Mouse (Mus musculus) E14TG2a.4 (cell line): ENCODE results near the gene Foxi3.

Experiments used
- CTCF ChIP-seq: conservative IDR thresholded peaks from 2 replicates; pipeline ENCODE4 v1.5.1; 2014; ENCODE audit warnings: low read length
- NANOG ChIP-seq: IDR thresholded peaks from 2 replicates; pipeline ENCODE4 v1.6.1; 2014; ENCODE audit warnings: borderline replicate concordance, low read length, mixed read lengths
- POU5F1 ChIP-seq: IDR thresholded peaks from 2 replicates; pipeline ENCODE4 v1.6.1; 2014; ENCODE audit warnings: low read length, borderline replicate concordance

DNA sequence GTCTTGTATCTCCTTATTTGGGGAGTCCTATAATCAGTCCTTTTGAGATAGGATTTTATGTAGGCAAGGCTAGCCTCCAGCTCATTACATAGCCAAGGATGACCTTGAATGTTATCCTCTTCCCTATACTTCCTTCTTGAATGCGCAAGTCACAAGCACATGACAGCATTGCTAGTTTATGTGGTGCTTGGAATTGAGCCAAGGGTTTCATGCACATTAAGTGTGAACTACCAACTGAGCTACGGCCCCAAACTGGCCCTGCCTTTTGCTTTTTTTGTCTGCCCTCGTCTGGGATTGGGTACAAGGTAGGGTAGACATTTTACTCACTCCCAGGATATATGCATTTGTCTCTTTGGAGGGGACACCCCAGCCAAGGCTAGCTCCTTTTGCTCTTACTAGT is 16.7 kb downstream of the Foxi3 start:
- TF ChIP-seq CTCF (no peak), NANOG (no peak), POU5F1 (no peak)
